Mouse (Mus musculus) WW6 (cell line): ENCODE data around the gene Ttc28.

Source experiments
- DNase-seq: peaks from one replicate; pipeline ENCODE4 v3.0.0-alpha.2; 2013; ENCODE audit warnings: low read depth, low spot score

Gene Ttc28

GRCm38 (mm10) chr5:111097233-111098160 lies 217.9 kb downstream of the Ttc28 start:
- no peak for DNase-seq

DNA sequence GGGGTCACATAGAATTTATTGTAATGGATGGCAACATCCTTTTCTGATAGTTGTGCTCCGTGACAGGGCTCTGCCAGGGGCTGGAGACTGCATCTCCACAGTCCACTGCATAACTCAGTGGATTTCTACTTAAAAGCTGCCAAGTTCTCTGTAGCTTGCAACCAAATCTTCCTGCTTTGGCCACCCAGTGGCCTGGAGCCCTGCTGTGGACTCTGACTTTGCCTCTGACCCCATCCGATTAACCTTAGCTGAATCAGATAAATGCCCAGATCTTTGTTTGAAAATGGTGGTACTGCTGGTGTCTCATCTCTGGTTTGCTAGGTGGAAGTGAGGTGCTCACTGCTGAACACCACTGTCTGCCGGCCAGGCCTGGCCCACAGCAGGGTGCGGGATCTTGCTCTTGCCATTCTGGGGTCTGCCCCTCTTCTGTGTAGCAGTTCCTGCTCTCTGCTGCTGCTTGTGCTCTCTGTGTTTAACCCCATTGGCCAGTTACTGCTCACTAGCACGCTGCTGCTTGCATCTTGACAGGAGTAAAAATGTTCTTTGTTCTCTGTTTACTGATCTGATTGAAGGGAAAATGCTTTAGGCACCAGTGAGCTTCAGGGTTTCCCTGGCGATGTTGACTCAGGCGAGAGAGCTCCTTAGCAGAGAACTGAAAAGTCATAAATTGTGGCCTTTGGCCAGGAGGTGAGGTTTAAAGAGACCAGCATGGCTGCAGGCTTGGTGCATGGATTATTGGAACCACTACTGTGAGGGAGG lies 219.1 kb downstream of the Ttc28 start:
- DNase-seq = no peak

- no peak for DNase-seq
Measured at GRCm38 (mm10) chr5:111100585-111100984, 221.0 kb downstream of the Ttc28 start.

GRCm38 (mm10) chr5:111101383-111101932 lies 221.9 kb downstream of the Ttc28 start:
- DNase-seq = no peak

DNA sequence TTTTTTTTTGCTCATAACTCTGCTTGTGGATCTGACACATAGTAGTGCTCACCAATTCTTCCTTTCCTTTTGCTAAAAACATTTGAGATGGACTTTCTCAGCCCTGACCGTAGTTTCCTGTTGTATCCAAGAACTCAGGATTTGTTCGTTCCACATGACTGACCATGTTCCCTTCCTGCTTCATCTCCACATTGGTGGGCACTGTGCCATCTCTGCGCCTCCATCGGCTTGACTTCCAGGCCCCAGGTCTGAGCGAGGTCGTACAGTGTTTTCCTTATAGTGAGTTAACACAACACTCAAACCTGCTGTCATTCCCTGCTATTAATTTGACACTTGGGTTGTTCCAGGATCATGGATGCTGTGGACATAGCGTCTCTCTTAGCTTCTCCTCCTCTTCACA lies 225.2 kb downstream of the Ttc28 start:
- DNase-seq = no peak

DNA sequence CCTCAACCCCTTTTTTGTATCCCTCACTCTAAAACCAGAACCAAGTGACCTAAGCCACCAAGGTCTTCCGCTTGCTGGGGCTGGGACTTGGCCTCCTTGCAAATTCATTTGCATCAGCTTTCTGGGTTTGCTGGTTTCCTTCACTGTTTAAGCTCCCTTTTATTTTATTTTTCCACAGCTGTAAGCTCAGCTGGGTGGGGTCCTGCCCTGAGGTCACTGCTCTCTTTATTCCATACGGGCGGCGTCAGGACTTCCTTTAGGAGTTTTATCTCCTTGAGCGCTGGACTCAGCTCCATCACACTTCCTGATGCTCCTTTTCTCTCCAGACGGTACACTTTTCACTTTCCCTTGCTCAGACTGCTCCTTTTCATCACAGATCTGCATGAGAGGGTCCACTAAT lies 231.8 kb downstream of the Ttc28 start:
- no peak for DNase-seq

GRCm38 (mm10) chr5:111113183-111113582 lies 233.6 kb downstream of the Ttc28 start:
- DNase-seq = no peak

DNA sequence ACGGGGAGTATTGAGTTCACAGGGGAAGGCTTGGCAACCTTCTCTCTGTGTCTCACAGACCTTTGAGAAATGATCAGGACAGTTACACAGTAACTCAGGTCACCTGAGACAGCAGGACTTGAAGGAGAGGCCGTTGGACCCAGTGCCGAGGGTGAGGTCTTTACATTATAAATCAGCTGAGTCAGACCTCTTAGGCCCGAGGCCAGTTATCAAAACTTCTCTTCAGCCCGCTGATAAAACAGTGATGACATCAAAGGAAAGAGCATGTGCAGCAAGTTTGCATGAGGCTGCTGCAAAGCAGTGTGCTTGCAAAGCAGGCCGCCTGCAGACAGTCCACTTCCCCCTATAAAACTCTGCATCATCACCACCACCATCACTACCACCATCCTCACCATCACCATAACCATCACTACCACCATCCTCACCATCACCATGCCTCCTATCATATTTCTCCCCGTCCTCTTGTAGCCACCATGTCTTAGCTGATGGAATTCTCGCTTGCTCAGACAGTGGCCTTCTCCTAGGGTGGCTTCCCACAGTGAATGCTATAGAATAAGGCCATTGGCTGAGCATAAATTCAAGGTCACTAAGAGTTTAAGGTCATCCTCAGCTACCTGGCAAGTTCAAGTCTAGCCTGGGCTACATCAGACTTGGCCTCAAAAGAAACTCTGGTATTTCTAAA lies 234.2 kb downstream of the Ttc28 start:
- no peak for DNase-seq

DNA sequence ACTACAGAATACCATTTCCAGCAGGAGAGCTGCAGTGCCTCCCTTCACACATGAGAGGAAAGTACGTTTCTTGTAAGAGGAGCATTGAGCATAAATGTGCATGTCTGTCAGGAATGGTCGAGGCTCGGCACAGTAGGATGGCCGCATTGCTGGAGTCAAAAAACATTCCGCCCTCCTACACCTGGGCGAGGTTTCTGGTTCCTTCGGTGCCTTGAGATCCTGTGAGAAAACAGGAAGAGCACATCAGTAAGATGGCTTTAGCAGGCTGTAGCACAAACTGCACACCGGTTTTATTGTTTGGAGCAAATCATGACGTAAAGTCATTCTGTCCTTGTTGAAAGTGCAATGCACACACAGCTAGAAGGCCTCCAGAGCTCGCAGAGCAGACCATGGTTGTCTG lies 235.0 kb downstream of the Ttc28 start:
- DNase-seq = no peak

- no peak for DNase-seq
Measured at GRCm38 (mm10) chr5:111115519-111116350, 236.1 kb downstream of the Ttc28 start.

- DNase-seq = no peak
Measured at GRCm38 (mm10) chr5:111119805-111120204, 240.2 kb downstream of the Ttc28 start.

DNA sequence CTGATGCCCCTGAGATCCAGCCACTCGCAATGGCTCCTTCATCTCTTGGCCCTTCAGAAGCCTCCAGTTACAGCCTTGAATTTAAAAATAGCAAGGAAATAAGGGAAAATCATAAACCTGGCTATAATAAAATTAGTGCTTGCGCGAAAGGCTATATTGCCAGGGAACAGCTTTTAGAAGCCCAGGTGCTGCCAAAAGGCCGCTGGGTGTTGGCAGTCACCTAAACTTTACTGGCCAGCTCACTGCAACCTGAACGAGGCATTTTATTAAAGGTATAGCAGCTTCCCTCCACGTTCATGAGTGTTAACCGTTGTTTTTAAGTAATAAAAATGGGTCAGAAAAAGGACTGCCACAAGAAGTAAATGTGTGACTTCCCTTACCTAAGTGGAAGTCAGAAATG lies 240.7 kb downstream of the Ttc28 start:
- no peak for DNase-seq

- no peak for DNase-seq
Measured at GRCm38 (mm10) chr5:111120705-111121420, 241.3 kb downstream of the Ttc28 start.

- DNase-seq = no peak
Measured at GRCm38 (mm10) chr5:111122332-111123049, 242.9 kb downstream of the Ttc28 start.

DNA sequence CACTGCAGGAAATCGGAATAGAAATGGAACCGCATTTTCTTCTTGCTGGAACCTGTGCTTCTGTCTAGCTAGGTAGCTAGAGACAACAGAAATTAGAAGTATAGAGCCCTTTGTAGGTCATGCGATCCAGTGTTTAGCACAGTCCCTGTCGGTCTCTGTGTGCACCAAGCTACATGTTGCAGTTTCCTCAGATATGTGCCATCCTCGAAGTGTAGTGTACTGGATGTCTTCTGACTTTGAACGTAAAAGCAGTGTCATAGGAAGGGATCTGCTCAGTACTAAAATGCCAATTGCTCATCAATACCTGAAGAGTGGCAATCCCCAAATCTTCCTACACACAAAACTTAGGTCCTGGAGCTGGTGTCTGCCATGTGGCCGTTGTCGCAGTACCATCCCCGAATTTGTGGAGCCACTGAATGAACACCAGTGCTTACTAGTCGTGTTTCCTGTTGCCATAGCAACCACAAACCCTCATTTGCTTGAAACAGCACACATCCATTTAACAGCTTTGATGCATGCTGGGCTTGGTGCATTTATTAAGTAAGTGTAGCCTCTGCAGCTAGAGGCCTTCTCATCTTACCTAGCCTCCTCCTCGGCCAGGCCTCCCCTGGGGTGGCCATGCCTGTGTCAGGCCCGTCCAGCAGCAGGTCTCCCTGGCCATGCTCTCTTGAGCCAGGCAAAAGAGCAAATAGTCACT lies 243.6 kb downstream of the Ttc28 start:
- peak; percentile 24 for DNase-seq

- DNase-seq = no peak
Measured at GRCm38 (mm10) chr5:111124620-111125200, 245.1 kb downstream of the Ttc28 start.

GRCm38 (mm10) chr5:111125746-111126145 lies 246.1 kb downstream of the Ttc28 start:
- DNase-seq = no peak

DNA sequence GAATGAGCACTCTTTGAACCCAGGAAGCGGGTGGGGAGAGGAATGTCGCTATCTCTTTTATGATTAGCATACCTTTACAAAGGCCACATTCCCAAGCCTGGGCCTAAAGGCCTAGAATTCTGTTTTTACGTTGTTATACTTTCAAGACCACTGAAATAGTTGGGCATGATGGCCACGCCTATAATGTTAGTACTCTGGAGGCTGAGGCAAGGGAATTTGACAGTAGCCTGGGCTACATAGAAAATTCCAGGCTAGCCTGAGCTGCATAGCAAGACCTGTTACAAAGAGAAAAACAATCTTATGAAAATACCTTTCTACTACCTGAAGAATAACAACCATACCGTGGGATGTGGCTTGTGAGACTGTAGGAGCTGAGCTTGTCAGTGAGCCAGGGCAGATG lies 248.2 kb downstream of the Ttc28 start:
- DNase-seq = no peak

GRCm38 (mm10) chr5:111130121-111130520 lies 250.5 kb downstream of the Ttc28 start:
- DNase-seq = no peak
